8 mouse cellular contexts compared by ENCODE assay signal in genomic region chr2:27421293-27422068, GRCm38 (mm10). TPM values are rescaled to one million over a fixed set of nuclear protein-coding genes. Genes with fewer than 3 reads are reported as not detected.
DNase-seq lines count a peak whose midpoint lies in the region; ATAC-seq lines count a peak whose summit lies in the region.
"Had no signal": no experiment of that assay in that cellular context is flagged by ENCODE, and none has a peak within 500 bp of the region (broad histone marks: within the 10 kb centered on the region; RNA-seq: fewer than 3 reads in every experiment).

No protein-coding gene starts in this region.

- H3K9ac ChIP-seq in forebrain, embryonic 14.5 days (ENCODE audit: low read length): peak overlapping the region; percentile 13; the same call in 1 of the 2 replicates
- no peak overlapping the region for H3K9ac ChIP-seq in neural tube, embryonic 15.5 days (replicated peaks)
- H3K9ac ChIP-seq: liver, embryonic 15.5 days had no signal

- H3K9me3 ChIP-seq in forebrain, embryonic 14.5 days (replicated peaks; ENCODE audit: control insufficient read depth, low read length): no peaks in the 10 kb centered on the region
- no peaks in the 10 kb centered on the region for H3K9me3 ChIP-seq in neural tube, embryonic 15.5 days (replicated peaks)
- H3K9me3 ChIP-seq: liver, embryonic 15.5 days had no signal

- WGBS in forebrain, embryonic 14.5 days: 28% methylated on average over 20 of the region's 20 CpGs
- WGBS in neural tube, embryonic 15.5 days: 45% methylated on average over 20 of the region's 20 CpGs

- peak; percentile 48; the same call in 1 of the 2 replicates for ATAC-seq in forebrain, embryonic 14.5 days
- no peak for ATAC-seq in neural tube, embryonic 15.5 days (ENCODE audit: low FRiP score)

- H3K4me1 ChIP-seq in forebrain, embryonic 14.5 days (ENCODE audit: control insufficient read depth, insufficient read depth, low read length): peaks cover 38% of the 10 kb centered on the region
- H3K4me1 ChIP-seq in neural tube, embryonic 15.5 days: peaks cover 79% of the 10 kb centered on the region

- H3K36me3 ChIP-seq in forebrain, embryonic 14.5 days (ENCODE audit: control insufficient read depth, insufficient read depth, low read length): no peaks in the 10 kb centered on the region
- H3K36me3 ChIP-seq in neural tube, embryonic 15.5 days: no peaks in the 10 kb centered on the region
- H3K36me3 ChIP-seq: liver, embryonic 15.5 days had no signal

- peak overlapping the region; percentile 77 for H3K27ac ChIP-seq in forebrain, embryonic 14.5 days (ENCODE audit: low read depth, low read length)
- H3K27ac ChIP-seq in neural tube, embryonic 15.5 days (replicated peaks): peak overlapping the region; percentile 49
- H3K27ac ChIP-seq: liver, embryonic 15.5 days had no signal

- DNase-seq in ovary, postnatal 36 days (ENCODE audit: low spot score): peak; percentile 48
- DNase-seq in ovary, postnatal 10 days (ENCODE audit: low spot score): no peak
- peak; percentile 86 for DNase-seq in forebrain, embryonic 14.5 days (ENCODE audit: low spot score)
- DNase-seq in layer of hippocampus, postnatal 25 days (ENCODE audit: extremely low spot score in 1 of 2, low spot score in 1 of 2): peak; percentile 40 to 57
- no peak for DNase-seq in frontal cortex, postnatal 25 days (ENCODE audit: low spot score in 2 of 2)
- no peak for DNase-seq in thymus, postnatal 0 days (ENCODE audit: low spot score)

- no peak overlapping the region for H3K4me3 ChIP-seq in forebrain, embryonic 14.5 days (ENCODE audit: low read depth, low read length)
- no peak overlapping the region for H3K4me3 ChIP-seq in neural tube, embryonic 15.5 days (replicated peaks)
- H3K4me3 ChIP-seq: liver, embryonic 15.5 days had no signal

- peak overlapping the region; percentile 23 for H3K4me2 ChIP-seq in forebrain, embryonic 14.5 days (ENCODE audit: low read length)
- H3K4me2 ChIP-seq in neural tube, embryonic 15.5 days: peak overlapping the region; percentile 24; the same call in 1 of the 2 replicates
- H3K4me2 ChIP-seq: liver, embryonic 15.5 days had no signal

- H3K27me3 ChIP-seq in forebrain, embryonic 14.5 days (replicated peaks; ENCODE audit: control insufficient read depth, insufficient read depth, low read length): no peaks in the 10 kb centered on the region
- no peaks in the 10 kb centered on the region for H3K27me3 ChIP-seq in neural tube, embryonic 15.5 days (replicated peaks)

RNA-seq across cellular contexts. Expression of gene Vav2, which starts 5.4 kb away (rescaled TPM):
- 7.4 and 8.9 TPM in 2 replicates for polyA plus RNA-seq in forebrain, embryonic 14.5 days (2014; fragmentation: Nextera tagmentation; extraction: Ambion mirVana)
- 10 to 100 TPM; 12.5 to 12.8 TPM for total RNA-seq in layer of hippocampus, postnatal 25 days (2021)
- 12.4 and 15.5 TPM in 2 replicates for polyA plus RNA-seq in neural tube, embryonic 15.5 days (2015; fragmentation: Nextera tagmentation; extraction: Ambion mirVana)
- polyA plus RNA-seq in thymus, postnatal 0 days (2015; fragmentation: Nextera tagmentation; extraction: Ambion mirVana): 6.4 and 7.9 TPM in 2 replicates

RNA-seq across cellular contexts. Expression of gene Brd3os, which starts 20.6 kb away (rescaled TPM):
- 34.3 and 38.1 TPM in 2 replicates for polyA plus RNA-seq in forebrain, embryonic 14.5 days (2014; fragmentation: Nextera tagmentation; extraction: Ambion mirVana)
- total RNA-seq in layer of hippocampus, postnatal 25 days (2021): 10 to 100 TPM; 24.5 to 25.4 TPM
- 40.4 and 45.0 TPM in 2 replicates for polyA plus RNA-seq in neural tube, embryonic 15.5 days (2015; fragmentation: Nextera tagmentation; extraction: Ambion mirVana)
- 2.0 and 2.1 TPM in 2 replicates for polyA plus RNA-seq in thymus, postnatal 0 days (2015; fragmentation: Nextera tagmentation; extraction: Ambion mirVana)

Comparison
In these comparisons a context has a peak if more than half of its experiments do, and no peak if none do; other contexts are left out.
1. DNase-seq: peak in ovary, postnatal 36 days (single experiment), forebrain, embryonic 14.5 days (single experiment) and layer of hippocampus, postnatal 25 days (2 of 2); none in ovary, postnatal 10 days (single experiment), frontal cortex, postnatal 25 days (0 of 2) and thymus, postnatal 0 days (single experiment).
2. RNA of gene Brd3os, which starts 20.6 kb away (polyA plus RNA-seq): 40.4 to 45.0 TPM in neural tube, embryonic 15.5 days and 34.3 to 38.1 TPM in forebrain, embryonic 14.5 days; 2.0 to 2.1 TPM in thymus, postnatal 0 days; every median in the first group is over 10 times any median in the second.